Mouse (Mus musculus): Measurements from ENCODE around the gene Cep350. TPM values are rescaled to one million over a fixed set of nuclear protein-coding genes. Genes with fewer than 3 reads are reported as not detected.

The Cep350 gene
- polyA plus RNA-seq, 1 experiment from 2014 or later: 19.1 TPM

DNA sequence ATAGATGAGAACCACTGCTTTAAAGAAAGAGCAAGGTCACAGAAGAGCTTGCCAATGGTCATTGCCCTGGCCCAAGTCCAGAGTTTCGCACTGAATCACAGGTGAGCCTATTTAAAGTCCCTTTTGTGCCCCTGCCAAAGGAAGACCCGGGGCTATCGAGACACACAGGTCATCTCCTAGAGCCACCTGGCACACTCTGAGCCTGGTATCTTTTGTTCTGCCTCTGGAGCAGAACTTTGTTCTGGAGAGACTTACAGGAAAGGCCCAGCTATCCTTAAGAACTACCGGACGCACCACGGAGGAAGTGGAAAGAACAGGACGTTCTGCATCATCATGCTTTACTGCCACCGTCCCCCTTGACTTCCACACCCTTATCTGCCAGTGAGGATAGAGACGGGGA, 167.4 kb downstream of the Cep350 start:
- no peak for ATAC-seq (ENCODE audit: low read depth)
- 94% methylated on average over 9 of the region's 9 CpGs for WGBS
- H3K27me3 ChIP-seq (ENCODE audit: control insufficient read depth, insufficient read depth, low read length): no peaks in the 10 kb centered on the region
- no peaks in the 10 kb centered on the region for H3K36me3 ChIP-seq (ENCODE audit: control insufficient read depth, insufficient read depth, low read length)
- no peak overlapping the region for H3K27ac ChIP-seq (ENCODE audit: low read depth, low read length)
- no peaks in the 10 kb centered on the region for H3K4me1 ChIP-seq (ENCODE audit: control insufficient read depth, insufficient read depth, low read length)
- H3K4me2 ChIP-seq (ENCODE audit: low read depth, low read length): no peak overlapping the region
- H3K4me3 ChIP-seq (ENCODE audit: low read depth, low read length): no peak overlapping the region
- H3K9me3 ChIP-seq (ENCODE audit: control insufficient read depth, low read length): no peaks in the 10 kb centered on the region
- H3K9ac ChIP-seq (replicated peaks; ENCODE audit: low read depth, low read length): no peak overlapping the region

DNA sequence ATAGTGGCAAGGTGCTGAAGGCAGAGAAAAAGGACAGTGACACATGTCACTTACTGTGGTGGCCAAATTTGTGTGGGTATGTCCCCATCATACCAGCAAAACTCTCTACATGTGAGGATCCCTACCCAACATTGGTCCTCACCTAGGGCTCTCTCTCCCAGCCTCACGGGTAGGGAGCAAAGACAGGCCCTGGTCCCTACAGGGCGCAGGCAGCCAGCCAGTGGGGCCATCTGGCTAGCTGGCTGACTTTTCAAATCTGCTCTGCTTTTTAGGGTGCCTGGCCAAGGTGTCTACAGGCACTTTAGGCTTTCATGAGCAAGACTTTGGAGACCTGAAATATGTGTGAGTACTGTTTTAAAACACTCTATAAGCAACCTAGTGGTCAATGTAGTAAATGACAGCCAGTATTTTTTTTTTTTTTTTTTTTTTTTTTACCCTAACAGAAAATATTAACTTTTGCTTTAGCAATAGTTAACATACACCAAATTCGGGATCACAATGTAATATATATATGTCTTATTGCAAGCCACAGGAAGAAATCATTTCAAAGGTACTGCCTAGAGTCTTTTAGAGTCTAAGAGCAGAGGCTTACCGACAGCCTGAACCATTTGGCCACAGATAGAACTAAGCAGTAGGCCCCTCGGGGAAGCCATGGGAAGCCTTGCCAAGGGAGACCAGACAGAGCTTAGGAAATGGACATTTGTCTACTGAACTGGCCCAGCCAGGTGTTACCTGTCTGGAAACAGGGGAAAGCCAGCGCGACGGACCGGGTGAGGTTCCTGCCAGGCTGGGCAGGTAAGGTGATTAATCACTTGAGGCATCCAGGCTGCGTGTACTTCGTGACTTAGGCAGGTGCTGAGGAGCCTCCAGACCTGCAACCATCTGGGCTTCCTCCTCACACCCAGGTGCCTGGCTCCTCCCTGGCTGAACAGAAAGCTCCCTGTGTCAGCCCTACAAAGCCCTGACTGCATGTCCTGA, 171.8 kb downstream of the Cep350 start:
- Histone ChIP-seq H3K9ac (replicated peaks; ENCODE audit: low read depth, low read length) (no peak overlapping the region), H3K27ac (ENCODE audit: low read depth, low read length) (no peak overlapping the region), H3K9me3 (ENCODE audit: control insufficient read depth, low read length) (no peaks in the 10 kb centered on the region), H3K4me1 (ENCODE audit: control insufficient read depth, insufficient read depth, low read length) (no peaks in the 10 kb centered on the region), H3K4me2 (ENCODE audit: low read depth, low read length) (no peak overlapping the region), H3K4me3 (ENCODE audit: low read depth, low read length) (no peak overlapping the region), H3K27me3 (ENCODE audit: control insufficient read depth, insufficient read depth, low read length) (no peaks in the 10 kb centered on the region), H3K36me3 (ENCODE audit: control insufficient read depth, insufficient read depth, low read length) (no peaks in the 10 kb centered on the region)
- no peak for ATAC-seq (ENCODE audit: low read depth)
- whole genome bisulfite sequencing: 84% methylated on average over 11 of the region's 11 CpGs

DNA sequence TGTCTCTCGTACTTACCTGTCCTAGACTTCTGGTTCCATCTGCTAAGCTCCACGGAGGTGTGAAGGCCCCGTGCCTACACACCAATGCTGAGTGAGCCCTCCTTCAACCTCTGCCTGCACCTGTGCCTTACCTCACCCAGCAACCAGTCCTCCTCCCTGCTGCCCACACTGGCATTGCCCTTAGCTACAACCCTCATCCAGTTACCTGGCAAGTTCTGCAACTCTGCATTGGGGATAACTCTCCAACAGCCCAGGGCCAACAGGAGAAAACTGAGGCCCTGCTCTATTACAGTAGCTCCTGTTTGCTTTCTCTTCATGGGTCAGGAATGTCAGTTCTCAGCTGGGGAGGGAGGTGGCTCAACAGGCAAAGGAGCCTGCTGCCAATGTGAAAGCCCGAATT, 175.1 kb downstream of the Cep350 start:
- Histone ChIP-seq H3K36me3 (ENCODE audit: control insufficient read depth, insufficient read depth, low read length) (no peaks in the 10 kb centered on the region), H3K9ac (replicated peaks; ENCODE audit: low read depth, low read length) (no peak overlapping the region), H3K27me3 (ENCODE audit: control insufficient read depth, insufficient read depth, low read length) (no peaks in the 10 kb centered on the region), H3K27ac (ENCODE audit: low read depth, low read length) (no peak overlapping the region), H3K4me2 (ENCODE audit: low read depth, low read length) (no peak overlapping the region), H3K4me1 (ENCODE audit: control insufficient read depth, insufficient read depth, low read length) (no peaks in the 10 kb centered on the region), H3K9me3 (ENCODE audit: control insufficient read depth, low read length) (no peaks in the 10 kb centered on the region), H3K4me3 (ENCODE audit: low read depth, low read length) (no peak overlapping the region)
- no peak for ATAC-seq (ENCODE audit: low read depth)
- 95% methylated on average over 4 of the region's 4 CpGs for WGBS

DNA sequence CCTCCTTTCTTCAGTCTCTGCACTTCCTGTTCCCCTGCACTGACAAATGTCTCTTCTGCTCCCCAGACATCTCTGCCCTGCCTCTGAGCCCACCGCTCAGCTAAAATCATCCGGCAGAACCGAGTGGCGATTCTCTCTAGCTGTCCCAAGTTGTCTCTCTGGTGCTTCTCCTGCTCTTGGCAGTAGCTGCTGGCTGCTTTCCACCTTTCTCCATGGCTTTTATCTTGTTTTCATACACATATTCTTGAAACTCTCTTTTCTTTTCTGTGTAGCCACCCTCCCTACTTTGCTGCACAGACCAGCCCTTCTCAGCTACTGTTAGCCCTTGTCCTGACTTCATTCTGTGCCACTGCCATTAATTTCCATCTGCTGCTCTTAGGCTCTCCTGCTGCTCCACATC, 175.6 kb downstream of the Cep350 start:
- no peak overlapping the region for H3K9ac ChIP-seq (replicated peaks; ENCODE audit: low read depth, low read length)
- 90% methylated on average over 4 of the region's 4 CpGs for whole genome bisulfite sequencing
- H3K4me3 ChIP-seq (ENCODE audit: low read depth, low read length): no peak overlapping the region
- no peaks in the 10 kb centered on the region for H3K27me3 ChIP-seq (ENCODE audit: control insufficient read depth, insufficient read depth, low read length)
- no peak overlapping the region for H3K4me2 ChIP-seq (ENCODE audit: low read depth, low read length)
- H3K36me3 ChIP-seq (ENCODE audit: control insufficient read depth, insufficient read depth, low read length): no peaks in the 10 kb centered on the region
- H3K9me3 ChIP-seq (ENCODE audit: control insufficient read depth, low read length): no peaks in the 10 kb centered on the region
- H3K4me1 ChIP-seq (ENCODE audit: control insufficient read depth, insufficient read depth, low read length): no peaks in the 10 kb centered on the region
- ATAC-seq (ENCODE audit: low read depth): no peak
- no peak overlapping the region for H3K27ac ChIP-seq (ENCODE audit: low read depth, low read length)

DNA sequence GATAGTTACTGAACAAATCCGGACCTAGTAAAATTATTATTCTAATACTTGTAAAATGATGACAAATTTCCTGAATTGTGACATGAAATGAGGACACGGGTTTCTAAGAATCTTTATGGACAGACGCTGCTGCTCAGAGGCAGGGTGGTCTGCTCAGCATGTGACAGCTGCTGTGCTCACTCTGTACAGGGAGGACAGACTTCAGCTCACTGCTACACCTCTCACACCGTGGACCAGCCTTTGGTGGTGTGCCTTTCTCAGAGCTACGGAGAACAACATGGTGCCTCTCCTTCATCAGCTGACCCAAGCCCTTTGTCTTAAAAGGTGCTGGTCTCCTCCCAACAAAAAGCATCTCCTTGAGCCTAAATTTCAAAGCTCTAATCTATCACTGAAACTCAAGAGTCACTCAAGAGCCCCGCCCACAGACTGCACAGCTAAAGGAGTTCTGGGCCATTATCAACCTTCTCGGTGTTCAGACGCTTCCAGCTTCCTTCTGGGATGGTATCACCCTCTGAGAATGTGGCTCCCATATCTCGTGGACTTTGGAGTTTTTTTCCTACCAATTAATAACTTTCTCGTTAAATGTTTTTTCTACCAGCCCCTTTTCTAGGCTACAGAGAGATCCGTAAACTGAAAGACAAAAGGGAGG, 176.2 kb downstream of the Cep350 start:
- Histone ChIP-seq H3K27me3 (ENCODE audit: control insufficient read depth, insufficient read depth, low read length) (no peaks in the 10 kb centered on the region), H3K4me3 (ENCODE audit: low read depth, low read length) (no peak overlapping the region), H3K36me3 (ENCODE audit: control insufficient read depth, insufficient read depth, low read length) (no peaks in the 10 kb centered on the region), H3K4me2 (ENCODE audit: low read depth, low read length) (no peak overlapping the region), H3K9ac (replicated peaks; ENCODE audit: low read depth, low read length) (no peak overlapping the region), H3K9me3 (ENCODE audit: control insufficient read depth, low read length) (no peaks in the 10 kb centered on the region), H3K27ac (ENCODE audit: low read depth, low read length) (no peak overlapping the region), H3K4me1 (ENCODE audit: control insufficient read depth, insufficient read depth, low read length) (no peaks in the 10 kb centered on the region)
- no peak for ATAC-seq (ENCODE audit: low read depth)
- WGBS: 87% methylated on average over 11 of the region's 11 CpGs

DNA sequence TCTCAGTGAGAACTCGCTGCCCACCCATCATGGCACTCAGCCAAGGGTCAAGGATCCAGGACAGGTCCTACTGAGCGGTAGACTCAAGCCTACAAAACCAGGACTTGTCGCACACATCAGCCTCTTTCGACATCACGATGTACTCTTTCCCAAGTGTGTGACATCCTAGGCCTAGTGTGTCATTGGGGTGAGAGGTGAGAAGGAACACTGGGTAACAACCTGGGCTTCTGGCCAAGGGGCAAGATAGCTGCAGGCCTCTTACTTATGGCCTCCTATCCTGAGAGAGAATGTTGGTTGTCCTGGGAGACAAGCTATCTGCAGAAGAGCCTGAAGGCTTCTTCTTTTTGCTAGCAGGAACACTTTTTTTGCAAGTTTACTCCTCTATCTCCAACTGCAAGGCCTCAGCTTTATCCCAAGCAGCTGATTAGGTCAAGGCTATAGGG, 177.2 kb downstream of the Cep350 start:
- H3K9me3 ChIP-seq (ENCODE audit: control insufficient read depth, low read length): no peaks in the 10 kb centered on the region
- H3K27me3 ChIP-seq (ENCODE audit: control insufficient read depth, insufficient read depth, low read length): no peaks in the 10 kb centered on the region
- H3K36me3 ChIP-seq (ENCODE audit: control insufficient read depth, insufficient read depth, low read length): no peaks in the 10 kb centered on the region
- no peak overlapping the region for H3K4me2 ChIP-seq (ENCODE audit: low read depth, low read length)
- 95% methylated on average over 5 of the region's 5 CpGs for WGBS
- ATAC-seq (ENCODE audit: low read depth): no peak
- no peak overlapping the region for H3K27ac ChIP-seq (ENCODE audit: low read depth, low read length)
- no peak overlapping the region for H3K4me3 ChIP-seq (ENCODE audit: low read depth, low read length)
- no peak overlapping the region for H3K9ac ChIP-seq (replicated peaks; ENCODE audit: low read depth, low read length)
- peaks cover 4% of the 10 kb centered on the region; the same call in 1 of the 2 replicates for H3K4me1 ChIP-seq (ENCODE audit: control insufficient read depth, insufficient read depth, low read length)

Other genes with a start within 250 kb of the Cep350 start
- 4.7 and 5.8 TPM in 2 replicates for gene Lhx4, start 221.6 kb downstream of the Cep350 start, polyA plus RNA-seq (2014; fragmentation: Nextera tagmentation; extraction: Ambion mirVana)
- gene Qsox1, start 160.4 kb downstream of the Cep350 start, polyA plus RNA-seq (2014; fragmentation: Nextera tagmentation; extraction: Ambion mirVana): 9.9 and 10.4 TPM in 2 replicates
- 61.0 and 71.5 TPM in 2 replicates for gene Tor1aip2, start 62.1 kb upstream of the Cep350 start, polyA plus RNA-seq (2014; fragmentation: Nextera tagmentation; extraction: Ambion mirVana)
- gene Tor1aip1, start 63.2 kb upstream of the Cep350 start, polyA plus RNA-seq (2014; fragmentation: Nextera tagmentation; extraction: Ambion mirVana): 19.1 and 21.5 TPM in 2 replicates
- gene Fam163a, start 231.8 kb upstream of the Cep350 start, polyA plus RNA-seq (2014; fragmentation: Nextera tagmentation; extraction: Ambion mirVana): 4.9 and 5.0 TPM in 2 replicates